Mouse (Mus musculus) stomach, embryonic 16.5 days (tissue): ENCODE data around the gene Sord. TPM values are rescaled to one million over a fixed set of nuclear protein-coding genes. Genes with fewer than 3 reads are reported as not detected.

Experiments used
- ATAC-seq: fragments of 200-750 bp; cut with Nextera tagmentation; 2 replicates; pipeline ENCODE4 v1.8.0; 2017; ENCODE audit warnings: moderate number of reproducible peaks, moderate TSS enrichment; ENCODE audit not compliant: insufficient read depth, low FRiP score
- H3K27ac ChIP-seq: fragments of 300-500 bp; sonication (generic); 2 replicates; pipeline ENCODE4 v1.5.1; 2014; ENCODE audit warnings: low read length
- H3K27me3 ChIP-seq: fragments of 300-500 bp; sonication (generic); 2 replicates; pipeline ENCODE4 v1.6.1; 2014; ENCODE audit warnings: low read length, control low read depth, mixed read lengths; ENCODE audit not compliant: control insufficient read depth, insufficient read depth
- H3K36me3 ChIP-seq: fragments of 300-500 bp; sonication (generic); 2 replicates; pipeline ENCODE4 v1.6.1; 2014; ENCODE audit warnings: low read length; ENCODE audit not compliant: control insufficient read depth, insufficient read depth
- H3K4me1 ChIP-seq: fragments of 300-500 bp; sonication (generic); 2 replicates; pipeline ENCODE4 v1.6.1; 2014; ENCODE audit warnings: low read length, control low read depth, mixed read lengths; ENCODE audit not compliant: control insufficient read depth, insufficient read depth
- H3K4me2 ChIP-seq: fragments of 300-500 bp; sonication (generic); 2 replicates; pipeline ENCODE4 v1.6.1; 2014; ENCODE audit warnings: low read depth, low read length, mixed read lengths
- H3K4me3 ChIP-seq: fragments of 300-500 bp; sonication (generic); replicated peaks from 2 replicates; pipeline ENCODE4 v1.5.1; 2014; ENCODE audit warnings: mild to moderate bottlenecking, low read length
- H3K9ac ChIP-seq: fragments of 300-500 bp; sonication (generic); 2 replicates; pipeline ENCODE4 v1.6.1; 2014; ENCODE audit warnings: low read length
- H3K9me3 ChIP-seq: fragments of 300-500 bp; sonication (generic); replicated peaks from 2 replicates; pipeline ENCODE4 v1.6.1; 2016; ENCODE audit warnings: low read length, control low read depth; ENCODE audit not compliant: control insufficient read depth
- WGBS: fragments of 180-500 bp; shearing (Covaris S2); extraction: QIAGEN DNeasy Blood & Tissue Kit; methylation state at CpG from one replicate; pipeline ENCODE4 v1.1.7; 2014; 5-methylcytosine and 5-hydroxymethylcytosine counted together
- polyA plus RNA-seq: library from polyadenylated mRNA; unstranded; fragments of >200 nt; fragmentation: Nextera tagmentation; extraction: Ambion mirVana; gene quantifications from 2 replicates; pipeline ENCODE4 v1.2.1, GENCODE M21; 2015

Gene Sord
- polyA plus RNA-seq, 1 experiment from 2014 or later: 52.4 TPM

- 80% methylated on average over 16 of the region's 16 CpGs for WGBS
- no peak overlapping the region for H3K9ac ChIP-seq
- H3K36me3 ChIP-seq: no peaks in the 10 kb centered on the region
- no peak overlapping the region for H3K27ac ChIP-seq
- no peak overlapping the region for H3K4me3 ChIP-seq
- no peaks in the 10 kb centered on the region for H3K9me3 ChIP-seq
- no peak for ATAC-seq
- H3K4me2 ChIP-seq: 0 out of 2 replicates have a peak overlapping the region, but pooled peaks have one; percentile 3
- peaks cover 13% of the 10 kb centered on the region for H3K4me1 ChIP-seq
- peaks cover 46% of the 10 kb centered on the region for H3K27me3 ChIP-seq
These were observed 70.7 kb downstream of the Sord start for GRCm38 (mm10) chr2:122305097-122305892.

GRCm38 (mm10) chr2:122306184-122306583 is 71.6 kb downstream of the Sord start:
- H3K36me3 ChIP-seq: no peaks in the 10 kb centered on the region
- no peaks in the 10 kb centered on the region for H3K9me3 ChIP-seq
- 34% methylated on average over 4 of the region's 4 CpGs for WGBS
- peaks cover 43% of the 10 kb centered on the region for H3K27me3 ChIP-seq
- 0 out of 2 replicates have a peak overlapping the region, but pooled peaks have one; percentile 26 for H3K9ac ChIP-seq
- H3K4me2 ChIP-seq: no peak overlapping the region
- H3K4me3 ChIP-seq: no peak overlapping the region
- ATAC-seq: peak; percentile 54
- peaks cover 8% of the 10 kb centered on the region for H3K4me1 ChIP-seq
- H3K27ac ChIP-seq: peak overlapping the region; percentile 69; the same call in 1 of the 2 replicates

- Histone ChIP-seq H3K9me3 (no peaks in the 10 kb centered on the region), H3K27ac (no peak overlapping the region), H3K4me1 (peaks cover 4% of the 10 kb centered on the region; the same call in 1 of the 2 replicates), H3K9ac (no peak overlapping the region), H3K4me3 (no peak overlapping the region), H3K27me3 (peaks cover 38% of the 10 kb centered on the region), H3K4me2 (no peak overlapping the region), H3K36me3 (no peaks in the 10 kb centered on the region)
- 33% methylated on average over 3 of the region's 3 CpGs for WGBS
- ATAC-seq: no peak
These were observed 75.1 kb downstream of the Sord start for GRCm38 (mm10) chr2:122309647-122310046.

- no peak overlapping the region for H3K9ac ChIP-seq
- no peak for ATAC-seq
- H3K27me3 ChIP-seq: peaks cover 35% of the 10 kb centered on the region
- H3K4me1 ChIP-seq: no peaks in the 10 kb centered on the region; the same call in 1 of the 2 replicates
- H3K9me3 ChIP-seq: no peaks in the 10 kb centered on the region
- 56% methylated on average over 2 of the region's 2 CpGs for WGBS
- H3K4me3 ChIP-seq: no peak overlapping the region
- H3K27ac ChIP-seq: no peak overlapping the region
- no peaks in the 10 kb centered on the region for H3K36me3 ChIP-seq
- no peak overlapping the region for H3K4me2 ChIP-seq
These were observed 77.0 kb downstream of the Sord start for GRCm38 (mm10) chr2:122311561-122311960.

- H3K9ac ChIP-seq: peak overlapping the region; percentile 40
- H3K27me3 ChIP-seq: peaks cover 32% of the 10 kb centered on the region
- ATAC-seq: peak; percentile 77; the same call in 1 of the 2 replicates
- H3K36me3 ChIP-seq: no peaks in the 10 kb centered on the region
- WGBS: 4% methylated on average over 27 of the region's 27 CpGs
- H3K9me3 ChIP-seq: no peaks in the 10 kb centered on the region
- H3K4me1 ChIP-seq: no peaks in the 10 kb centered on the region; the same call in 1 of the 2 replicates
- peak overlapping the region; percentile 4; the same call in 1 of the 2 replicates for H3K27ac ChIP-seq
- peak overlapping the region; percentile 37 for H3K4me3 ChIP-seq
- H3K4me2 ChIP-seq: peak overlapping the region; percentile 48
These were observed 78.3 kb downstream of the Sord start for GRCm38 (mm10) chr2:122312722-122313417.

- peak within 1 kb of the TSS; percentile 40 for H3K9ac ChIP-seq
- 3% methylated on average over 24 of the region's 24 CpGs for WGBS
- peak within 1 kb of the TSS; percentile 48 for H3K4me2 ChIP-seq
- H3K4me3 ChIP-seq: peak within 1 kb of the TSS; percentile 37
- H3K9me3 ChIP-seq: no peaks in the 10 kb centered on the region
- no peaks in the 10 kb centered on the region for H3K36me3 ChIP-seq
- peaks cover 32% of the 10 kb centered on the region for H3K27me3 ChIP-seq
- H3K27ac ChIP-seq: peak within 1 kb of the TSS; percentile 4; the same call in 1 of the 2 replicates
- H3K4me1 ChIP-seq: no peaks in the 10 kb centered on the region; the same call in 1 of the 2 replicates
- peak; percentile 70; the same call in 1 of the 2 replicates for ATAC-seq
These were observed 79.0 kb downstream of the Sord start, which contains the start of gene Duoxa1 for GRCm38 (mm10) chr2:122313536-122313935. Gene Duoxa1, minus strand, starts transcription at chr2:122313730.

Other genes starting within 250 kb of the Sord start
- gene Eif3j1, start 206.2 kb upstream of the Sord start, polyA plus RNA-seq: 8.9 and 9.5 TPM in 2 replicates
- gene Spg11, start 116.4 kb upstream of the Sord start, polyA plus RNA-seq: 8.8 and 9.7 TPM in 2 replicates
- 368 and 395 TPM in 2 replicates for gene B2m, start 87.1 kb upstream of the Sord start, polyA plus RNA-seq
- 0.12 TPM in 2 replicates for gene Trim69, start 74.0 kb upstream of the Sord start, polyA plus RNA-seq
- gene Patl2, start 48.6 kb upstream of the Sord start, polyA plus RNA-seq: not detected in 2 replicates
- gene Terb2, start 48.5 kb upstream of the Sord start, polyA plus RNA-seq: not detected in 2 replicates
- gene Duox2, start 63.7 kb downstream of the Sord start, polyA plus RNA-seq: 1.6 and 2.6 TPM in 2 replicates
- 3.4 and 6.1 TPM in 2 replicates for gene Duoxa2, start 64.2 kb downstream of the Sord start, polyA plus RNA-seq
- 11.4 and 17.4 TPM in 2 replicates for gene Duoxa1, start 79.0 kb downstream of the Sord start, polyA plus RNA-seq
- 2.7 and 4.3 TPM in 2 replicates for gene Duox1, start 80.9 kb downstream of the Sord start, polyA plus RNA-seq
- gene Shf, start 134.4 kb downstream of the Sord start, polyA plus RNA-seq: 1.1 and 2.5 TPM in 2 replicates
- gene Slc28a2, start 191.7 kb downstream of the Sord start, polyA plus RNA-seq: 16.7 and 17.7 TPM in 2 replicates